Mouse (Mus musculus): ENCODE data around the gene Tial1. TPM values are rescaled to one million over a fixed set of nuclear protein-coding genes. Genes with fewer than 3 reads are reported as not detected.

The Tial1 gene
- polyA plus RNA-seq, 1 experiment = 147 TPM

DNA sequence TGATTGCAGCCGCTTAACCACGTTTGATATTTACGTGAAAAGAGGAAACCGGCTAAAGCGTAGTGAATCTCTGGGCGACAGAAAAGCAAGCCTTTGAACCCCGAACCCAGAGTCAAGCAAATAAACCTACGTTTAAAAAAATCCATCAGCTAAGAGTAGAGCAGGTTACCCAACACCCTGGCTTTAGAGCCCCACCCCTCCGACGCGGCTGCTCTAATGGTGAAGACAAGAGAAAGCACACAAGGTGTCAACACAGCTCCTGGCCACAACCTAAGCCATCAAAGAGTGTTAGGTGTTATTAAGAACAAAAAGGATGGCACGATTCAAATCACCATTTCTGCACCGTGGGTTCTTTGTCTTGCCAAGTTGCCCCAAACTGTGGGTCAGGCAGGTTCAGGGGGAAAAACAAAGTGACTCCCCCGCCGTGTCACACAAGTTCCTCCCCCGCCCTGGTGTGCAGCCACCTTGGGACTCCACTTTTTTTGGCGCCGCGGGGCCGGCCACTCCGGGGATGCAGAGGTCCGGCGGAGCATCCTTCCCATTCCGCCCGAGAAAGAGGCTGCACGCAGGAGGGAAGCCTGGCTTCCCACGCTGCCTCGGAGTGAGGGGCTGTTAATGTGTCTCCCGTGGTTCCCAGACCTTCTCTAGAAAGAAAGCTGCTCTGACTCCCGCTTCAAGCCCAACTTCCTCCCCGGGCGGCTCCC, 44.1 kb downstream of the Tial1 start:
- no peak for DNase-seq (ENCODE audit: extremely low spot score in 1 of 2, low spot score in 1 of 2)

DNA sequence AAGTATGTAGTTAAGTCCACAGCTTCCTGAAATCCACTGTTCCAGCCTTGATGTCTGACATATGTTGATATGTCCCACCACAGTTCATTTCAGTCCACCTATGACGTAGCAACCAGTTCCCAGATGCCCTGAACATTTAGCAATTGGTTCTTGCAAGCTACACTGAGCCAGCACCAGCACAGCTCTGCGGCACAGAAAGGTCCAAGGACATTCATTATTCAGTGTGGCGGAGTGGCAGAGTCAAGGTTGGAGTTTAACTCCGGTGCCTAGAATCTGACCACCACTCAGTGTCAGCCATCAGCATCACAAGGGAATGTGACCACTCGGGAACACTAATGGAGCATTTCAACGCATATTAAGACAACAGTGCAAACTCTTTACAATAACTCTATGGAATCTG, 44.9 kb downstream of the Tial1 start:
- DNase-seq (ENCODE audit: extremely low spot score in 1 of 2, low spot score in 1 of 2) = no peak

DNA sequence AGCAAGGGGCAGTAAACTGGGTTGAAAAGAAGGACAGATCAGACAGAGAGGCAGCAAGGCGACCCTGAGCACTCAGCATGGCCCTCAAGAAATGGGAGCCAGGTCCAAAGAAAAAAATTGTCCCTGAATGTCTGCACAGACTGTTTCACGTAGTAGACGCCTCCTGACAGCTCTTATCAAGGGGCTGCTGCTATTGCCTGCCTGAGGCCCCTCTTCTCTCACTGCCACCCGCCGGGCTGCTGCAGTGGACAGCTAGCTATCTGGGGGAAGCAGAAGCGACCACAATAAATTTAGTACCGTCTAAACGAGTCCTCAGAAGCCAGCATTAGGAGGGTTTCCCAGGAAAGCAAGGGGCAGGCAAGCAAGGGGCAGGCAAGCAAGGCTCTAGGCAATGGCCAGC, 47.1 kb downstream of the Tial1 start:
- DNase-seq (ENCODE audit: extremely low spot score in 1 of 2, low spot score in 1 of 2) = no peak

DNA sequence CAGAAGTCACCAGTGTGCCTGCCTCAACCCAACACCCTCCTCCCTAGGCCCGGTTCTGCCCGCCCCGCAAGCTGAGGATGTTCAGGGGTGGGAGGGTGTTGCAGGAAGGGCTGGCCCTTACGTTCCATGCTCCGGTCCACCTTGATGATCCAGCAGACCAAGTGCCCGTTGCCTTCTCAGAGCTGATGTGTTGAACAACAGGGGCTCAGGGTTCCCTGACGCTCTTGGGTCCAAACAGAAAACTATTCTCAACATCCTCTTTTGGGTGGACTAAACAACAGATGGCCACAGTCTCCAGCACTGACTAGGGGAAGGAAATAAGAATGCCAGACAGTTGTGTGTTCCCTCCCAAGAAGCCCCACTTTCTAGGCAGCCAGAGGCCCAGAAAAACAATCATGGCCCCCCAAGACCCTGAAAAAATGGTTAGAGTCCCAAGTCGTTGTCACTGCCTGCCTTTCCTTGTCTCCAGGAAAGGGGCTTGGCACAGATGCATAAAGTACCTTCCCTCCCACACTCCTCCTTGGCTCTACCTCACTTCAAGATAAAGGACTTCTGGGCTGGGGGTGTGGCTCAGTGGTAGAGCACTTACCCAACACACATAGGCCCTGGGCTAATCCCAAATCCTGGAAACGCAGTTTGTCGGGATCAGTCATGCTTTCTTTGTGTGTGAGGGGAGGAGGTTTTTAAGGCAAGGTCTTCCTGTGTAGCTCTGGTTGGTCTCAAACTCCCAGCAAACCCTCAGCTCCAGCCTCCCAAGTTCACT, 49.3 kb downstream of the Tial1 start:
- no peak for DNase-seq (ENCODE audit: extremely low spot score in 1 of 2, low spot score in 1 of 2)

DNA sequence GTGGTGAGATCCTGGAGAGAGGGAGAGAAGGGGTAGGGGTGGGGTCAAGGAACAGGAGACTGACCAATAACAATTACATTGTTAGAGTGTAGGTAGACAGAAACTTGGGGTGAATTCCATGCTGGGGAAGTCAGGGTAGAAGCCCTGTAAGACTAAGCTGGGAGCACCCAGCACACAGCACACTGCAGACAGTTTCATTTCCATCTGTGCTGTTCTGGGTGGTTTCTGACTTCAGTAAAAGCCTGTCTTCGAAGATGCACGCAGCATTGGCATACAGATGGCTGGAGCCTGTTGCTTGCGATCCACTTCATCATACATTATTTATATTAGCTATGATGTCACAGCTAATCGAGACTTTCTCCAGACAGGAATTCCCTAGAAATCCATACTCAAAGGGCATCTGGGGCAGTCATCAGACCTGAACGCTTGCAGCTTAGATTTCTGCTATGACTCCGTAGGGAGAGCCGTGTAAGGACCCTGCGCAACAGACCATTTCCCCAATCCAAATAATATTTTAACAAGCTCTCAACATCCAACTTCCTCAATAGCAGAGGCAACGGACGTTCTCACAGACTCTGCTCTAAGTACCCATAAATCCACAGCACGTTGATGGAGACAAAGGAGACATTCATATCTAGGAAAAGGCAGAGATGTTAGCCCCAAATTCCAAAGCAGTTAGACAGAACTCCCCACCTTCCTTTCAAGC, 50.7 kb downstream of the Tial1 start:
- no peak for DNase-seq (ENCODE audit: extremely low spot score in 1 of 2, low spot score in 1 of 2)

DNA sequence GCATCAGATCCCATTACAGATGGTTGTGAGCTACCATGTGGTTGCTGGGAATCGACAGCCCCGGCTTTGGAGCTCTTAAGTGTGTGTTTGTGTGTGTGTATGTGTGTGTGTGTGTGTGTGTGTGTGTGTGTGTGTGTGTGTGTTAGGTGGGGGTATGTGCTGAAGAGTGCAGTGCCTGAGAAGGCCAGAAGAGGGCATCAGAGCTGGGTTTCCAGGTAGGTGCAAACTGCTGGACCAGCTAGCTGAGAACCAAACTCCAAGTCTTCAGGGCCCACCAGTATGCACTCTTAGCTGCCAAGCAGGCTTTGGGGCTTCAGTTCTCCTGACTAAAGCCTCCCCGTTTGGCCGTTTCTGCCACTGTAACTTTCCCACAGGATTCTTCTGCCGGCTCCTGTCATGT, 53.3 kb downstream of the Tial1 start:
- no peak for DNase-seq (ENCODE audit: extremely low spot score in 1 of 2, low spot score in 1 of 2)

DNA sequence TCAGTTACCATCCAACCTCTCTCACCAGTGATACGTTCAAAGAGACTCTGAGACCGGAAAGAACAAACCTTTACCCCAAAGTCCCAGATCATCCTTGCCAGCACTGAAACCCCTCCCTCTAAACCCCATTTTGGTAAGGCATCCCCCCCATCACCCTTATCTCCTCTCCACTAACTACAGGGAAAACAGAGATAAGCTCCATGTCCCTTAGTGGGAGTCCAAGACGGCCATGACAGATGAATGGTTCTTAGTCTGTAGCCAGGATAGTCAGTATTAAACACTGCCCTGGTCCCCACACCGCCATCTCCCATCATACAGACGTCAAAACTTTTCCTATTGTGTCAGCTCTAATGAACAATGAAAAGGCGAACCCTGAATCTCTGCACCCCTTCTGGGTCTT, 57.5 kb downstream of the Tial1 start:
- no peak for DNase-seq (ENCODE audit: extremely low spot score in 1 of 2, low spot score in 1 of 2)

DNA sequence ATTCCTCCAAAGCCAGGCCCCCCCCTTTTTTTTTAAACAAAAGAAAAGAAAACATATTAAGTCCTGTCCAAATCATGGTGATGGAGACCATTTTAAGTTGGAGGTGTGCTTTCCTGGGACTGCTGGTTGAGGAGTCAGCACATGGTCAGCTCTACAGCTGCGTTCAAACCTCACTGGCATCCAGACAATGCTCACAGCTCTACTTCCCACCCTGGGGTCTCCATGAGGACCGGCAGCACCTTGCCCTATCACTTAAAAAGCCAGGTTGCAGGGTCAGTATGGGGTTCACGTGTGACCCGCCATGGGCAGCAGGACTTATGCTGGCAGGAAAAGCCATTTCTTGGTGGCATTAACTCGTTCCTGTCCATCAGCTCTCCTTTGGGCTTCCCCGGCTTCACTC, 57.9 kb downstream of the Tial1 start:
- DNase-seq (ENCODE audit: extremely low spot score in 1 of 2, low spot score in 1 of 2) = no peak

DNA sequence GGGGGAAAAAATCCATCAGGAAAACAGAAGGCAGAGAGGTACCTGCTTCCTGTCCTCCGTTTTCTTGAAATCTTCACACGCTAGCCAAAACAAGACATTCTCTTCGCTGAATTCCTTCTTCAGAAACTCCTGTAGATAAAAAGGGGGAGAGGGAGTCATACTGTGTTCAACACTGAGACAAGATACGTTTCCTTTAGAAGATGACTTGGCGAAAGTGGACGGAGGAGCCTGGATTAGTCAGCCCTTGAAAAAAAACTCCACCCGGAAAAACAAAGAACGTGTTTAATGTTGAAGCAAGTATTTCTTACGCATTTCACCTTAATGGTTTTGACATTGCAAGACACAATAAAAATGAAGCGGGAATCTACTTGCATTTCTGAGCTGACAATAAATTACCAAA, 58.4 kb downstream of the Tial1 start:
- DNase-seq (ENCODE audit: extremely low spot score in 1 of 2, low spot score in 1 of 2) = no peak

DNA sequence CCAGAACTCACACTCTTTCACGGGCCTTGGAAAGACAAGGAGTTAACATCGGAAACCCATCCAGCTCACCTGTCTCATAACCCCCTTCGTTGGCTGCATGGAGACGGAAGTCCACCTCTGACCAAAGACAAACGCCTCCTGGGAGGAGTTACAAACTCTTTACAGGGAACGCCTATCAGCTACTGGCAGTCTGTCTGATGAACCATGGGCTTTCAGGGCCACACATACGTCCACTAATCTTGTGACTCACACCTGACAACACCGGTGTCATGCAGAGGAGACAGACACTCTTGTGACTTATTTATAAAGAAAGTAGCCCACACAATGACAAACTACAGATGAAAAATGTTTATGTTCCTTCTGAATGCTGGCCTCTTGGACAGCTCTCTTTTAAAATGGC, 58.9 kb downstream of the Tial1 start:
- no peak for DNase-seq (ENCODE audit: extremely low spot score in 1 of 2, low spot score in 1 of 2)

DNA sequence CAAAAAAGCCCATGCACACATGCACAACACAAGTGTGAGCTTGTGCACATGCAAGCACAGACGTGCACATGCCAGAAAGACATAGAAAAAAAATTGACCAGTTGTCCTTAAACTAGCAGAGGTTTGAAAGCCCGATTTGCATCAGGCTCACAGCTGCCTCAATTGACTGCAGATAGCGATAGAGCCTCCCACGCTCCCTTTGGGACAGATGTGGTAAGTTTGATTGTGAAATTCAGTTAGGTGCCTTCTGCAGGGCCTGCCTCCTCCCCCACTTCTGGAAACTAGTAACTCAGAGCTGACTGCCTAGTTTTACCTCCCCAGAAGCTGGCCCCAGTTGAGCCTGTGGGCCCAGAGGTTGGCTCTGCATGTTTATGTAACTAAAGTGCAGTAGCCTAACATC, 62.9 kb downstream of the Tial1 start:
- DNase-seq (ENCODE audit: extremely low spot score in 1 of 2, low spot score in 1 of 2) = no peak

DNA sequence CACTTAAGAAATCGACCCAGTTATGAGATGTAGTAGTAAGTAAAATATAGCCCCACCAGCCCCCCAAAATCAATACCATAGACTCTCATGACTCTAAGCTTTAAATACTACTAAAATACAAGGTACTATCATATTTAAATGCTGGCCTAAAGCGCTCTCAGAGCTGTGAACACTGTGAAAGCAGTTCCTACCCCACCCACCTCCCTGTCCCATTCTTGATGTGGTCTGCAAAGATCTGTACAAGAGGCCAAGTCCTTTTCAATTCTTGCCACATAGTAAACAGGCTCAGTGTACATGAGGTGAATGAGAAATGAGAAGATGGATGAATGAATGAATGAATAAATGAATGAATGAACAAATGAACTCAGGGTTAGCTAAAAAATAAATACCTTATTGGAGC, 64.5 kb downstream of the Tial1 start:
- DNase-seq (ENCODE audit: extremely low spot score in 1 of 2, low spot score in 1 of 2) = no peak

DNA sequence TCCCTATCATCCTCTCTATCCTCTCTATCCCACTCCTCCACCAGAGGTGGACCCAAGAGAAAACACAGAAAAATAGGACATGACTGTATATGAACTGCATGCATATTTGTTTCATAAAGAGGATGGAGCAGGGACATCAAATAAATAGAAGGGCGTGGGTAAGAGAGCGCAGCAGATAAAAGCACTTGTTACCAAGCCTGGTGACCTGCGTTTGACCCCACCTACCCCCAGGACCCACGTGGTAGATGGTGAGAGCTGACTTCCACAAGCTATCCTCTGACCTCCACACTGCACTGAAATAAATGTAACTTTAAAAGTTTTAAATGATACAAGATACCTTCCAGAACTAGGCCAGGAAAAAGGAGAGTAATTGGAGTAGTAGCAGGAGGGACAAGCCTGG, 67.8 kb downstream of the Tial1 start:
- DNase-seq (ENCODE audit: extremely low spot score in 1 of 2, low spot score in 1 of 2) = no peak

DNA sequence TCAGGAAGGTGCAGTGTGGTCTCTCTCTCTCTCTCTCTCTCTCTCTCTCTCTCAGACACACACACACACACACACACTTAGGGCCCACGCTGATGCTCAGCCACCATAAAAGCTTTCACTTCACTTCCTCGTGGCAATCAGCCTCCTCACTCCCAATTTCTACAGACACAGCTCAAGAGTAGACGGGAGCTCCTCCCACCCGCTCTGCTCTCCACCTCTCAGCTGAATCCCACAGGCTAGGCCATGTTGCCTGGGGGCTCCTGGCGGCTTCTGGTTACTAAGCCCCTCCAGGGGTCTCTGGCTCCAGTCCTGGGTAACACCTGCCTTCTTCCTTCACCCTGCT, 68.6 kb downstream of the Tial1 start:
- no peak for DNase-seq (ENCODE audit: extremely low spot score in 1 of 2, low spot score in 1 of 2)

DNA sequence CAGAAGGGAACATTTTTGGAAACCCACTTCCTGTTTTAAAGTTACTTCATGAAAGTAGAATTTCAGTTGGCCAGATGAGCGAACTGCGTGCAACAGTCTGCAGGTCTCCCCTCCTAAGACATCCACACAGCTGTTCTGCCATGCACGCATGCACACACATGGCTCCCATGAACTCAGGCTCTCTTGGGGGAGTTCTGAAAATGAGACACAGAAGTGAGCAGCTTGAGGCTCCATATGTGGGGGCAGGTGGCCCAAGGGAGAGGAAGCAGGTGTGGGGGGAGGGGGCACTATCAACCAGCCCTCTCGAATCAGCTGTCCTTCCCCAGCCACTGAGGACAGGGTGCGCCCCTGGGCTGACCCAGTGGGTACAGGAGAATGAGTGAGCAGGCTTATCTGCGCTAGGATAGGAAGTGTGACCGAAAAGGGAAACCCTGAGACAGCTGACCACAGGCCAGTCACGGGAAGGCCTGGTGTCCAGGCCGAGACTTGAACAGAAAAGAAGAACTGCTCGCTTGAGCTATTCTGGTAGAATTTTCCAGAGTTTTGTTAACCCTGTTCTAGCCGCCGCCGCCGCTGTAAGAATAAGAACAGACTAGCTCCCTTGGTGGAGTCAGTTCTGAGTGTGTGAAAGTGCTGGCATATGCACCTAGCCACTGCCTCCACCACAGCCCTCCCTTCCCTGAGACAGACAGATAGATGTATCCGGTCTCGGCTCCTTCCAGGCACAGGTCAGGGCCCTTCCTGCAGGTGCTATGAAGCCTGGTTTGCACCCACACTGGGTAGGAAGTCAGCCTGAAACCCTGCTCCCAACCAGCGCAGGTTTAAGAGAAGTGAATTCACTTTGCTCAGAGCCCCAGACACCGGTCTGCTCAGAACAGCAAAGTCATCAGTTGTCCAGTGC, 69.2 kb downstream of the Tial1 start:
- DNase-seq (ENCODE audit: extremely low spot score in 1 of 2, low spot score in 1 of 2) = no peak

DNA sequence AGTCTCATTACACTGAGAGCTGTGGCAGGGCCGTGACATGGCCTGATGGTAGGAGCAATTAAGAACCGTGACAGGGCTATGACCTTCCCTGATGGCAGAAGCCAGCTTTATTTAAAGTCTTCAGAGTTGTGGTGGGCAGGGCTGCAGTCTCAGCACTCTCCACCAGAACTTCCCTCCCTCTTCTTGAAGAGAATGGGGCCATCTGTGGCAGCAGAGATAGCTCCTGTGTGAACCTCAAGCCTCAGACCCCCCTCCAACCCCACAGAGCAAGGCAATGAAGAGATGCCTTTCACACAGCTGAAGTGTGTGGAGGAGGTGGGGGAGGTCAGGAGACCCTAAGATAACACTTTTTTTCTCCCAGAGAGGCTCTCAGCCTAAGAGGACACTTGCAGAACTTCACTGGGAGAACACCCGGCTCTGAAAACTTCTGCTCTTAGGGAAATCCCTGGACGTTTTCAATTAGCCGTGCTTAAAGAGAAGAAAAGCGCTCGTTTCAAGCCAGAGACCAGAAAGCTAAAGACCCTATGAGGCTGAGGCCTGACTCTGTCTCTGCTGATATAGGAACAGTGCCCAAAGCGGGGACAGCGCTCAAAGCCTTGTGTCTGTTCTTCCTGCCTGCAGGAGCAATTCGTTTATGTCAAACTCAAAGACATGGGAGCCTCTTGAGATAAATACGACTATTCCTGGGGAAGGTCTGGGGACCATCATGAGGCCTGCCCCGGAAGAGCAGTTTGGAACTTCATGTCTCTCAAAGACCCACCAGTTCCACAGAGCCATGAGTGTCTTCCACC, 70.1 kb downstream of the Tial1 start:
- DNase-seq (ENCODE audit: extremely low spot score in 1 of 2, low spot score in 1 of 2) = no peak

Measured in frontal cortex, adult 2 months (tissue).